Mouse (Mus musculus) heart, embryonic 16.5 days (tissue): ENCODE data around the gene Klhl10. TPM values are rescaled to one million over a fixed set of nuclear protein-coding genes. Genes with fewer than 3 reads are reported as not detected.

Source experiments
- ATAC-seq: fragments of 200-750 bp; cut with Nextera tagmentation; replicated peaks from 2 replicates; pipeline ENCODE4 v1.8.0; 2017; ENCODE audit warnings: moderate number of reproducible peaks; ENCODE audit not compliant: insufficient read depth, low FRiP score; ENCODE audit errors: extremely low read depth
- H3K27ac ChIP-seq: fragments of 300-500 bp; sonication (generic); 2 replicates; pipeline ENCODE4 v1.5.1; 2014; ENCODE audit warnings: mild to moderate bottlenecking, low read length, control low read depth, moderate library complexity
- H3K27me3 ChIP-seq: fragments of 300-500 bp; sonication (generic); 2 replicates; pipeline ENCODE4 v1.6.1; 2014; ENCODE audit warnings: low read length, mixed read lengths; ENCODE audit not compliant: control insufficient read depth, insufficient read depth
- H3K36me3 ChIP-seq: fragments of 300-500 bp; sonication (generic); 2 replicates; pipeline ENCODE4 v1.6.1; 2014; ENCODE audit not compliant: control insufficient read depth, insufficient read depth
- H3K4me1 ChIP-seq: fragments of 300-500 bp; sonication (generic); 2 replicates; pipeline ENCODE4 v1.6.1; 2014; ENCODE audit warnings: low read length, mixed read lengths; ENCODE audit not compliant: control insufficient read depth, insufficient read depth
- H3K4me2 ChIP-seq: fragments of 300-500 bp; sonication (generic); 2 replicates; pipeline ENCODE4 v1.6.1; 2014; ENCODE audit warnings: low read depth, mild to moderate bottlenecking, control low read depth, low read length
- H3K4me3 ChIP-seq: fragments of 300-500 bp; sonication (generic); 2 replicates; pipeline ENCODE4 v1.5.1; 2014; ENCODE audit warnings: mild to moderate bottlenecking, control low read depth, low read length
- H3K9ac ChIP-seq: fragments of 300-500 bp; sonication (generic); 2 replicates; pipeline ENCODE4 v1.6.1; 2014; ENCODE audit warnings: low read length, control low read depth
- H3K9me3 ChIP-seq: fragments of 300-500 bp; sonication (generic); replicated peaks from 2 replicates; pipeline ENCODE4 v1.6.1; 2016; ENCODE audit warnings: low read length; ENCODE audit not compliant: control insufficient read depth
- WGBS: fragments of 180-500 bp; shearing (Covaris S2); extraction: QIAGEN DNeasy Blood & Tissue Kit; methylation state at CpG from one replicate; pipeline ENCODE4 v1.1.7; 2014; 5-methylcytosine and 5-hydroxymethylcytosine counted together
- polyA plus RNA-seq: library from polyadenylated mRNA; unstranded; fragments of >200 nt; fragmentation: Nextera tagmentation; extraction: Ambion mirVana; gene quantifications from 2 replicates; pipeline ENCODE4 v1.2.1, GENCODE M21; 2015

The Klhl10 gene
- polyA plus RNA-seq, 1 experiment from 2014 or later = 0.29 TPM

- H3K4me2 ChIP-seq = peak within 1 kb of the TSS; percentile 87
- no peaks in the 10 kb centered on the region for H3K27me3 ChIP-seq
- H3K36me3 ChIP-seq = peaks cover 3% of the 10 kb centered on the region
- peaks cover 26% of the 10 kb centered on the region for H3K4me1 ChIP-seq
- H3K9me3 ChIP-seq = no peaks in the 10 kb centered on the region
- peak within 1 kb of the TSS; percentile 60 for H3K4me3 ChIP-seq
- peak within 1 kb of the TSS; percentile 74 for H3K9ac ChIP-seq
- H3K27ac ChIP-seq = peak within 1 kb of the TSS; percentile 95
- ATAC-seq = peak; percentile 29
- 0% methylated on average over 30 of the region's 31 CpGs for WGBS
Observed at GRCm38 (mm10) chr11:100414914-100415822, 26.5 kb upstream of the Klhl10 start, which contains the start of gene Fkbp10. TSS of gene Fkbp10 (plus strand) at chr11:100415697.

GRCm38 (mm10) chr11:100421537-100421936 lies 20.2 kb upstream of the Klhl10 start:
- no peak for ATAC-seq

GRCm38 (mm10) chr11:100423836-100424235 lies 17.9 kb upstream of the Klhl10 start:
- Histone ChIP-seq H3K4me2 (no peak overlapping the region), H3K4me3 (no peak overlapping the region), H3K4me1 (peaks cover 5% of the 10 kb centered on the region), H3K9me3 (no peaks in the 10 kb centered on the region), H3K9ac (no peak overlapping the region), H3K27me3 (no peaks in the 10 kb centered on the region), H3K27ac (no peak overlapping the region), H3K36me3 (peaks cover 22% of the 10 kb centered on the region)
- 87% methylated on average over 7 of the region's 7 CpGs for WGBS
- no peak for ATAC-seq

More at GRCm38 (mm10) chr11:100421537-100421936, 20.2 kb upstream of the Klhl10 start:
- peaks cover 22% of the 10 kb centered on the region for H3K36me3 ChIP-seq
- H3K9me3 ChIP-seq = no peaks in the 10 kb centered on the region
- no peak overlapping the region for H3K9ac ChIP-seq
- H3K27me3 ChIP-seq = no peaks in the 10 kb centered on the region
- no peak overlapping the region for H3K27ac ChIP-seq
- no peak overlapping the region for H3K4me2 ChIP-seq
- peaks cover under 1% of the 10 kb centered on the region for H3K4me1 ChIP-seq
- WGBS = 70% methylated on average over 8 of the region's 8 CpGs
- no peak overlapping the region for H3K4me3 ChIP-seq

DNA sequence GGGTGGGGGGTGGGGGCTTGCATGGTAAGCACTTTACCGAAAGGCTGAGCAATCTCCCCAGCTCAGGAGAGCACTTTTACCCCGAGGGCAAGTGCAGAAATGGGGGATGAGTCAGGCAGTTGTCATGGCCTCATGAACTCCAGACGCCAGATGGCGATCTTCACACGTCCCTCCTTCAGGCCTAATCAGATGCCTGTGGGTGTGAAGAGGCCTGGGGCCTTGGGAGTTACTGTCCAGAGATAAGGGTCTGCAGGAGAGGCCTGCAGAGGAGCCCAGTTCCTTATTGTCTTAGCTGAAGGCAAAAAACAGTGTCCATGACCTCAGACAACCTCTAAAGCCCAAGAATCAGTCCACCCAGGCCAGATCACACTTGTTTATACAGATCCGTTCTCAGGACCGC lies 15.9 kb upstream of the Klhl10 start:
- H3K27ac ChIP-seq = no peak overlapping the region
- H3K27me3 ChIP-seq = no peaks in the 10 kb centered on the region
- H3K4me1 ChIP-seq = peaks cover 25% of the 10 kb centered on the region
- no peaks in the 10 kb centered on the region for H3K9me3 ChIP-seq
- ATAC-seq = peak; percentile 20; the same call in 1 of the 2 replicates
- no peak overlapping the region for H3K4me2 ChIP-seq
- peaks cover 19% of the 10 kb centered on the region for H3K36me3 ChIP-seq
- WGBS = 28% methylated on average over 7 of the region's 7 CpGs
- H3K9ac ChIP-seq = no peak overlapping the region
- no peak overlapping the region for H3K4me3 ChIP-seq

DNA sequence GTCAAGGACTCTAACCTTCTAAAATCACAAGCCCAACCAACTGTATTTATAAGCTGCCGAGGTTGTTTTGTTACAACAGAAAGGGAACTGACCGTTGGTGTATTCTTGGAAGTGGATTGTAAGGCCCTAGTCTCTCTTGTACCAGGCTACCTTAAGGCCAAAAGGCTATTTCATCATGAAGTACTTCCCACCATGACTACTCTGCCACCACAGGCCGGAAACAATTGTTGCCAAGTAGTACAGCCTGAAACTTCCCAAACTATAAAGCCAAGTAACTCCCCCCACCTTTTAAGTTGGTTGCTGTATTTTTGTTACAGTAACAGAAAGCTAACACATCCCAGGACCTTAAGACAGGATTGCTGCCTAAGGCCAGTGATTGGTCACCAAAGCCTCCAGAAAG lies 14.9 kb upstream of the Klhl10 start:
- ATAC-seq = no peak
- no peak overlapping the region for H3K4me3 ChIP-seq
- H3K27me3 ChIP-seq = no peaks in the 10 kb centered on the region
- 77% methylated on average over 3 of the region's 3 CpGs for WGBS
- H3K27ac ChIP-seq = no peak overlapping the region
- H3K4me2 ChIP-seq = no peak overlapping the region
- H3K36me3 ChIP-seq = peaks cover 19% of the 10 kb centered on the region
- H3K9me3 ChIP-seq = no peaks in the 10 kb centered on the region
- H3K4me1 ChIP-seq = peaks cover 28% of the 10 kb centered on the region
- no peak overlapping the region for H3K9ac ChIP-seq

DNA sequence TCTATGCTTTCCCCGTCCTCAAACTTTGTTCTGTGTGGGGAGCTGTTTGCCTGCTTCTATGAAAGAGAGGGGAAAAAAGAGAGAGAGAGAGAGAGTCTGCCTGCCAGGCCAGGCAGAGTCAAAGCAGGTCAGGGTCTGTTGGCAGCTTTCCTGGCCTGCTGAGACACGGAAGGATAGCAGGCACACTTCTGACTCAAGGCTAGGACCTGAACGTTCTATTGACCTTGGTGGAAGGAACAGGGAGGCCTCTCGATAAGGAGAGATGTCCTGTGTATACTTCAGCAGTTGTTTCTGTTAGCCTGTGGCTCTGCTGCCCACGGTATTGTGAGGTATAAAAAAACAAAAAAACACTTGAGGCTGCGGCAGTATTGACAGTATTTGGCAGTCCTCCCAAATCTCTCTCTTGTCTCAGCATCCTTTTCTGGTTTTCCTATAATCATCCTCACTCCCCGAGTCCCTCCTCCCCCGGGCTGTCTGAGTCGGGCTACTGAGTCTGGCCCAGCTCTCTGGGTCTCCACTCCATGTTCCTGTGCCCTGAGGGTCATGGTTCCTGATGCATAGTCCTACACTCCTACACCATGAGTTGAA lies 13.0 kb upstream of the Klhl10 start:
- Histone ChIP-seq H3K4me1 (peaks cover 31% of the 10 kb centered on the region), H3K27ac (peak overlapping the region; percentile 84), H3K4me3 (no peak overlapping the region), H3K27me3 (no peaks in the 10 kb centered on the region), H3K36me3 (peaks cover 10% of the 10 kb centered on the region), H3K9me3 (no peaks in the 10 kb centered on the region), H3K9ac (no peak overlapping the region), H3K4me2 (no peak overlapping the region)
- 22% methylated on average over 9 of the region's 9 CpGs for WGBS
- peak; percentile 73 for ATAC-seq

DNA sequence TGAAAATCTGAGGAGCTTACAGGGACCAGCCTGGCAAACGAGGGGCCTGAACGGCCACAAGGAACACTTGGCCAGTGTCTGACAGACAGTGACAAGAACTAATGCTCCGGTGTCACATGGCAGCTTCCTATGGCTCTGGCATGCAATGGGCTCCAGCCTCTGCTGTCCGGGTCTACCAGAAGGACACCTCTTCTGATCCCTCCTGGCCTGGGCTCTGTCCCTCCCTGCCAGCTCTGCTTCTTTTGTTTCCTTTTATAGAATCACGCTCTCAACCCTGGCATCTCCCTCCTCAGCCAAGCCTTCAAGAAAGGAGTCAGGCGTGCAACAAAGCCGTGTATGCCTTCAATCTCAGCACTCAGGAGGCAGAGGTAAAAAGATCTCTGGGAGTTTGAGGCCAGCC lies 11.7 kb upstream of the Klhl10 start:
- ATAC-seq = peak; percentile 33
- no peaks in the 10 kb centered on the region for H3K9me3 ChIP-seq
- peak overlapping the region; percentile 84 for H3K27ac ChIP-seq
- H3K4me2 ChIP-seq = no peak overlapping the region
- H3K4me3 ChIP-seq = no peak overlapping the region
- H3K36me3 ChIP-seq = 0 out of 2 replicates have a peak, but pooled peaks cover 3% of the 10 kb centered on the region
- WGBS = 51% methylated on average over 7 of the region's 7 CpGs
- peak overlapping the region; percentile 7; the same call in 1 of the 2 replicates for H3K9ac ChIP-seq
- H3K27me3 ChIP-seq = no peaks in the 10 kb centered on the region
- H3K4me1 ChIP-seq = peaks cover 31% of the 10 kb centered on the region

- Histone ChIP-seq H3K4me1 (peaks cover 31% of the 10 kb centered on the region), H3K4me3 (no peak overlapping the region), H3K4me2 (no peak overlapping the region), H3K27me3 (no peaks in the 10 kb centered on the region), H3K9me3 (no peaks in the 10 kb centered on the region), H3K27ac (no peak overlapping the region), H3K9ac (no peak overlapping the region), H3K36me3 (peaks cover 11% of the 10 kb centered on the region; the same call in 1 of the 2 replicates)
- ATAC-seq = no peak
- 77% methylated on average over 5 of the region's 5 CpGs for WGBS
Observed at GRCm38 (mm10) chr11:100432002-100432401, 9.7 kb upstream of the Klhl10 start.

- no peaks in the 10 kb centered on the region for H3K27me3 ChIP-seq
- 80% methylated on average over 9 of the region's 9 CpGs for WGBS
- no peaks in the 10 kb centered on the region for H3K9me3 ChIP-seq
- no peak for ATAC-seq
- no peak overlapping the region for H3K9ac ChIP-seq
- peaks cover 16% of the 10 kb centered on the region for H3K4me1 ChIP-seq
- H3K36me3 ChIP-seq = peaks cover 15% of the 10 kb centered on the region
- H3K27ac ChIP-seq = no peak overlapping the region
- no peak overlapping the region for H3K4me2 ChIP-seq
- no peak overlapping the region for H3K4me3 ChIP-seq
Observed at GRCm38 (mm10) chr11:100435678-100436246, 6.0 kb upstream of the Klhl10 start.
